Comparison of ENCODE assay signal across 8 mouse cellular contexts in genomic region chr17:28690776-28691686, GRCm38 (mm10). TPM values are rescaled to one million over a fixed set of nuclear protein-coding genes. Genes with fewer than 3 reads are reported as not detected.
A peak's percentile ranks its signal among the peaks of the same experiment; 100 is the strongest.
DNase-seq lines count a peak whose midpoint lies in the region; ATAC-seq lines count a peak whose summit lies in the region.

Mapk14 (plus strand) TSS chr17:28691329.

- H3K4me1 ChIP-seq in hindbrain, embryonic 16.5 days (ENCODE audit: control insufficient read depth, insufficient read depth, low read depth, low read length): peaks cover 29% of the 10 kb centered on the region

- no peaks in the 10 kb centered on the region for H3K9me3 ChIP-seq in hindbrain, embryonic 16.5 days (ENCODE audit: control insufficient read depth, low read length)

- no peaks in the 10 kb centered on the region for H3K27me3 ChIP-seq in hindbrain, embryonic 16.5 days (replicated peaks; ENCODE audit: control insufficient read depth, insufficient read depth, low read length)

- DNase-seq in T-cell, adult 2 months (ENCODE audit: low spot score): peak; percentile 100
- peak; percentile 99 to 100 for DNase-seq in cerebellum, postnatal 36 days
- DNase-seq in gastrocnemius, adult 18-20 months (ENCODE audit: low spot score): peak; percentile 100
- peak; percentile 99 to 100 for DNase-seq in left cerebral cortex, adult 18-20 months (ENCODE audit: low spot score in 2 of 2)
- peak; percentile 100 for DNase-seq in right cerebral cortex, adult 18-20 months
- DNase-seq in urinary bladder, postnatal 10 days (ENCODE audit: low spot score): peak; percentile 99

- peak within 1 kb of the TSS; percentile 97 for H3K9ac ChIP-seq in hindbrain, embryonic 16.5 days (ENCODE audit: low read depth, low read length)

- peak within 1 kb of the TSS; percentile 99 for H3K4me3 ChIP-seq in hindbrain, embryonic 16.5 days (ENCODE audit: low read length)
- H3K4me3 ChIP-seq in macrophage (ENCODE audit: inconsistent target): peak within 1 kb of the TSS; percentile 70

- H3K27ac ChIP-seq in hindbrain, embryonic 16.5 days (ENCODE audit: low read depth, low read length): peak within 1 kb of the TSS; percentile 97
- peak within 1 kb of the TSS; percentile 89 for H3K27ac ChIP-seq in macrophage

- WGBS in hindbrain, embryonic 16.5 days: under 1% methylated on average over 73 of the region's 86 CpGs
- under 1% methylated on average over 63 of the region's 86 CpGs for WGBS in macrophage (ENCODE audit: missing documents)

- ATAC-seq in hindbrain, embryonic 16.5 days: peak; percentile 96

- no peaks in the 10 kb centered on the region for H3K36me3 ChIP-seq in hindbrain, embryonic 16.5 days (ENCODE audit: control insufficient read depth, insufficient read depth, low read length)
- no peaks in the 10 kb centered on the region for H3K36me3 ChIP-seq in macrophage (ENCODE audit: inconsistent target)

- peaks cover 43% of the 10 kb centered on the region for H3K79me2 ChIP-seq in macrophage (ENCODE audit: inconsistent target)

- peak within 1 kb of the TSS; percentile 84 for H3K4me2 ChIP-seq in hindbrain, embryonic 16.5 days (ENCODE audit: low read length)

RNA-seq across cellular contexts. Expression of gene Mapk14, which starts in this region (rescaled TPM):
- 10 to 100 TPM; 87.4 to 93.2 TPM for total RNA-seq in gastrocnemius, adult 18-20 months (2021)
- polyA plus RNA-seq in hindbrain, embryonic 16.5 days (2015; fragmentation: Nextera tagmentation; extraction: Ambion mirVana): 22.7 and 24.0 TPM in 2 replicates
- 10 to 100 TPM; 83.5 to 88.7 TPM for total RNA-seq in left cerebral cortex, adult 18-20 months (2021)
- total RNA-seq in macrophage (2018; cell fraction: chromatin; rRNA removed): 100 to 1,000 TPM in 24 of 26 experiments, 10 to 100 TPM in 2; 72.8 to 323 (median 169) TPM
- total RNA-seq in macrophage (2018; cell fraction: cytosol; rRNA removed): 100 to 1,000 TPM in 8 of 26 experiments, 10 to 100 TPM in 18; 72.7 to 112 (median 94.7) TPM
- total RNA-seq in macrophage (2018; cell fraction: nucleus; rRNA removed): 100 to 1,000 TPM in 21 of 26 experiments, 10 to 100 TPM in 5; 70.1 to 212 (median 141) TPM
- 62.0 to 93.5 TPM (median 63.5 TPM) in 3 replicates for polyA plus RNA-seq in macrophage (2018)

Comparison
In these comparisons a context has a peak if more than half of its experiments do, and no peak if none do; other contexts are left out.
1. Peak in every context shown above with its lines: DNase-seq, ATAC-seq, H3K4me3 ChIP-seq and H3K27ac ChIP-seq.